ENCODE assay signal across 8 mouse cellular contexts in the genomic region with DNA sequence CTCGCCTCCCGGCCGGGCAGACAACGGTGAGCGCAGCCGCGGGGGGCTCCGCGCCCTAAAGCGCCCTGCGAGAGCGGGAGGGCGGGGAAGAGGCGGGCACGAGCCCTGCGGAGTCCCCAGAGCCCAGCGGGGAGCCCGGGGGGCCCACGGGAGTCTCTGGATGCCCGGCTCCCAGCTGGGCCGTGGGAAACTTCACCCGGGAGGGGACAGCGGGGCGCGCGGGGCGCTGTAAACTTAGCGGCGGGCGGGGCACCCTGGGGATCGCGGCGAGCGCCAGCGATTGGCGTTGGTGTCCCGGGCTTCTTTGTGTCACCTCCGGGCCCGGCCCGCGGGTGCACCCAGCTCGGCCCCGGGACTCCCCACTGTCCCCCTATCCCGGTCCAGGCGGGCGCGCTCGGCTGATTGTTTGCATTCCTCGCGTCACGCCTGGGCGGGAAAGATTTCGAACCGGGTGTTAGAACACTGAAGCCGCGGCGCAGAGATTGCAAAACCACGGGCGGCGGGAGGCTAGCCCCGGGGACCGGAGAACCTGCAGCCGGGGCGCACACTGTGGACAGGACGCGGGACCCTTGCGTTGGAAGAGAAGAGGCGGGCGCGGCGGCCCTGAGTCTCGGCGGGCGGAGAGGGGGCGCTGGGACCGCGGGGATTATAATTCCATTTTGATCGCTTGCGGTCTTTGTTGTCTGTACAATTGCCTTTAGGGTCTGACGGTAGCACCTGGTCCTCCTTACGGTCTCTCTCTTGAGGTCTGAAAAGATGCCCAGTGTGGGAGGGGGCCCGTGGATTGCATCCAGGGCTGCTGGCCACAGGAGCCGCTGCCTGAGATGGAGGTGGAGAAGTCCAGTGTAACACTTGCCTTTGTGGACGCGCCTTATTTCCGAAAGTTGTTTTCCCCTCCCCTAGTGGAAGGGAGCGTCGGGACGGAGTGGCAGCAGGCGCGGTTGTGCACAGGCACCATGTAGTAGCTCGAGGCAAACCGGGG. TPM values are rescaled to one million over a fixed set of nuclear protein-coding genes. Genes with fewer than 3 reads are reported as not detected.
DNase-seq lines count a peak whose midpoint lies in the region; ATAC-seq and TF ChIP-seq lines count a peak whose summit lies in the region.

No protein-coding gene starts in this region.

- no peaks in the 10 kb centered on the region for H3K36me3 ChIP-seq in ES-Bruce4 (ENCODE audit: control insufficient read depth, insufficient read depth, low read length, poor library complexity, severe bottlenecking)
- no peaks in the 10 kb centered on the region; the same call in 1 of the 2 replicates for H3K36me3 ChIP-seq in forebrain, embryonic 13.5 days (ENCODE audit: poor library complexity, severe bottlenecking)
- H3K36me3 ChIP-seq in neural tube, embryonic 15.5 days = no peaks in the 10 kb centered on the region

- no peak for TF ChIP-seq CTCF in ES-Bruce4 (IDR thresholded peaks at IDR 0.05; ENCODE audit: low read depth, low read length)
- peak; percentile 24; the same call in 1 of the 2 replicates for TF ChIP-seq CTCF in lung, adult 2 months (IDR thresholded peaks at IDR 0.05; ENCODE audit: insufficient read depth, low read length)

- no peak for TF ChIP-seq EP300 in ES-Bruce4 (IDR thresholded peaks at IDR 0.05; ENCODE audit: insufficient read depth, low read depth, low read length)

- intact Hi-C loops in heart, postnatal 10 days (cut with DNase I) = loop anchor here (2.0 to 5.0 kb wide), 3 partner anchors 18 to 54 kb away; no protein-coding TSS in a partner anchor

- no peak for TF ChIP-seq POLR2A in ES-Bruce4 (IDR thresholded peaks at IDR 0.05; ENCODE audit: insufficient read depth, low read length)
- TF ChIP-seq POLR2A in lung, adult 2 months (IDR thresholded peaks at IDR 0.05; ENCODE audit: borderline replicate concordance, extremely low read depth, low read depth, low read length) = peak; percentile 40; the same call in 1 of the 2 replicates

- no peaks in the 10 kb centered on the region for H3K4me1 ChIP-seq in ES-Bruce4 (ENCODE audit: control insufficient read depth, insufficient read depth, low read length)
- H3K4me1 ChIP-seq in forebrain, embryonic 13.5 days = peaks cover 41% of the 10 kb centered on the region
- H3K4me1 ChIP-seq in lung, adult 2 months (ENCODE audit: control insufficient read depth, insufficient read depth, low read length) = no peaks in the 10 kb centered on the region
- H3K4me1 ChIP-seq in neural tube, embryonic 15.5 days = peaks cover 26% of the 10 kb centered on the region

- peak overlapping the region; percentile 69 for H3K4me2 ChIP-seq in forebrain, embryonic 13.5 days
- H3K4me2 ChIP-seq in neural tube, embryonic 15.5 days = peak overlapping the region; percentile 95

- peaks cover 4% of the 10 kb centered on the region; the same call in 1 of the 2 replicates for H3K27me3 ChIP-seq in ES-Bruce4 (ENCODE audit: control insufficient read depth, insufficient read depth, low read length, poor library complexity, severe bottlenecking)
- H3K27me3 ChIP-seq in forebrain, embryonic 13.5 days = no peaks in the 10 kb centered on the region
- 0 out of 2 replicates have a peak, but pooled peaks cover 3% of the 10 kb centered on the region for H3K27me3 ChIP-seq in neural tube, embryonic 15.5 days (replicated peaks)

- peak overlapping the region; percentile 78 for H3K4me3 ChIP-seq in ES-Bruce4 (ENCODE audit: low read depth, low read length)
- H3K4me3 ChIP-seq in forebrain, embryonic 13.5 days = peak overlapping the region; percentile 91
- peak overlapping the region; percentile 98 for H3K4me3 ChIP-seq in lung, adult 2 months (replicated peaks; ENCODE audit: extremely low read depth, low read depth, low read length)
- peak overlapping the region; percentile 89 for H3K4me3 ChIP-seq in neural tube, embryonic 15.5 days (replicated peaks)

- ATAC-seq in forebrain, embryonic 13.5 days = peak; percentile 82
- peak; percentile 86 for ATAC-seq in neural tube, embryonic 15.5 days (ENCODE audit: low FRiP score)

- peak; percentile 4 for DNase-seq in c-Kit-positive CD71-positive TER-119-negative erythroid progenitor cells, embryonic 14.5 days (ENCODE audit: low read depth)
- DNase-seq in heart, postnatal 10 days = peak; percentile 74 to 77
- peak; percentile 87 to 92 for DNase-seq in kidney, postnatal 25 days
- DNase-seq in lung, adult 2 months = peak; percentile 81
- DNase-seq in thymus, postnatal 0 days (ENCODE audit: low spot score) = peak; percentile 9

- no peaks in the 10 kb centered on the region for H3K9me3 ChIP-seq in ES-Bruce4 (replicated peaks; ENCODE audit: control insufficient read depth, insufficient read depth, low read length, poor library complexity, severe bottlenecking)
- H3K9me3 ChIP-seq in forebrain, embryonic 13.5 days (replicated peaks) = no peaks in the 10 kb centered on the region
- H3K9me3 ChIP-seq in neural tube, embryonic 15.5 days (replicated peaks) = no peaks in the 10 kb centered on the region

- H3K27ac ChIP-seq in ES-Bruce4 (ENCODE audit: insufficient read depth, low read length) = no peak overlapping the region
- peak overlapping the region; percentile 86 for H3K27ac ChIP-seq in forebrain, embryonic 13.5 days
- H3K27ac ChIP-seq in neural tube, embryonic 15.5 days (replicated peaks) = peak overlapping the region; percentile 68

- WGBS in forebrain, embryonic 13.5 days = under 1% methylated on average over 80 of the region's 93 CpGs
- WGBS in lung, adult 2 months = under 1% methylated on average over 91 of the region's 93 CpGs
- WGBS in neural tube, embryonic 15.5 days = under 1% methylated on average over 81 of the region's 93 CpGs

- H3K9ac ChIP-seq in ES-Bruce4 (ENCODE audit: low read depth, poor library complexity, severe bottlenecking) = peak overlapping the region; percentile 68
- H3K9ac ChIP-seq in forebrain, embryonic 13.5 days = peak overlapping the region; percentile 96
- peak overlapping the region; percentile 61 for H3K9ac ChIP-seq in neural tube, embryonic 15.5 days (replicated peaks)

RNA-seq across cellular contexts. Expression of a gene that starts 0.8 kb away (rescaled TPM):
- 28.9 and 34.3 TPM in 2 replicates for polyA plus RNA-seq in ES-Bruce4 (2011; ENCODE audit: insufficient read depth, insufficient read length, low read depth, missing spikeins)
- polyA plus RNA-seq in forebrain, embryonic 13.5 days (2015; fragmentation: Nextera tagmentation; extraction: Ambion mirVana) = 137 TPM in 2 replicates
- 10 to 100 TPM; 55.8 to 59.1 TPM for total RNA-seq in heart, postnatal 10 days (2021)
- 79.1 and 82.0 TPM in 2 replicates for polyA plus RNA-seq in lung, adult 2 months (2012; rRNA removed)
- polyA plus RNA-seq in neural tube, embryonic 15.5 days (2015; fragmentation: Nextera tagmentation; extraction: Ambion mirVana) = 38.7 and 42.0 TPM in 2 replicates
- polyA plus RNA-seq in thymus, postnatal 0 days (2015; fragmentation: Nextera tagmentation; extraction: Ambion mirVana) = 5.0 and 6.2 TPM in 2 replicates

Comparison
In these comparisons a context has a peak if more than half of its experiments do, and no peak if none do; other contexts are left out.
1. DNase-seq: peak in every context shown above with its lines; median percentile 90 in kidney, postnatal 25 days; 81 in lung, adult 2 months; 76 in heart, postnatal 10 days; 9 in thymus, postnatal 0 days; 4 in c-Kit-positive CD71-positive TER-119-negative erythroid progenitor cells, embryonic 14.5 days.